Mouse (Mus musculus) adrenal gland, adult 2 months (tissue): ENCODE measurements around the gene Card14. TPM values are rescaled to one million over a fixed set of nuclear protein-coding genes. Genes with fewer than 3 reads are reported as not detected.
A peak's percentile ranks its signal among the peaks of the same experiment; 100 is the strongest.
"Not testable (repeated sequence)": the region's sequence is repeated elsewhere in the genome, so short reads cannot be mapped to it uniquely, and the experiment has no call there.

Experiments
- DNase-seq: peaks from one replicate; pipeline ENCODE4 v3.0.0; 2021
- polyA plus RNA-seq: library from polyadenylated mRNA; depleted of rRNA; stranded (reverse); fragments of >200 nt; gene quantifications from 2 replicates; pipeline ENCODE4 v1.2.3, GENCODE M21; 2012
- total RNA-seq, 2 experiments: library from RNA; stranded (reverse); gene quantifications; 2 replicates each; pipeline ENCODE4 v1.2.3; 2021

Card14 gene
- total and polyA plus RNA-seq, 3 experiments, result 0.55 to 1.0 TPM; not detected in 1

DNA sequence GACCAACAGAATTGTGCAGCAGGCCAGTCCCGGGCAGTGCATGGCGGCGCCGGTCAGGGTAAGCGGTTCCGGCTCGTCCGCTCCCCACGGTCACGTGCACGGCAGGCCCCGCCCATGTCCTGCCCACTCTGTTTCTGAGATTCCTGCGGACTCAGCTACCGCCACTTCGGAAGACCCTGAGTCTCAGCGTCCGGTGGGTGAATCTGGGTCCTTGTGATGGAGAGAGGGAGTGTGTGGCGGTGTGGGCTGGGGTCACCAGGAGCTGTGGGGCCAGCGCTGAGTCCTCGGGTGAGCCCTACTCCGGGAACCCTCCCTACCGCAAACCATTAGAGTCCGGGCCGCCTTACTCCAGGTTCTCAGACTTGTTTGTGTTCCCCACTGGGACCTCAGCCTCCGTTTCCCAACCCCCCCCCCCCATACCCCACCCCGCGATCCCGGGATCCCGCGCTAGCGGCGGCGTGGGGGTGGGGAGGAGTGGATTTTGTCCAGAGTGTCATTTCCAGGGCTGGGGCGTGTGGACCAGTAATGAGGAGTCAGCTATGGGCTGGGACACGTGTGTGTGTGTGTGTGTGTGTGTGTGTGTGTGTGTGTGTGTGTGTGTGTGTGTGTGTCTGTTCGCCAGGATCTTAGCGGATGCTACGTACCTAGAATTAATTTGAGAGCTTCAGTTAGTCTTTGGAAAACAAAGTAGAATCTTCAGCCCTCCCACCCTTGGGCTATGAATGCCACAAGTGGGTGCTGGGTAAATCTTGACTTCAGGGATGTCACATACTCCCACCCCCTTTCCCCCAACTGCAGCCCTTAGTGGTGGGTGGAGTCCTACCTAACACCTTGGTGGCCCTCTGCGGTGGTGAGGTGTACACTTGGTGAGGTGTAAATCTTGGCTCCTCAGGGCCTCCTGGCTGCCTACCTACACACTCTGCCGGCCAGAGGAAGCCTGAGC lies 48.1 kb downstream of the Card14 start, which contains the start of the genes Sgsh and Slc26a11:
Gene Sgsh, minus strand, starts transcription at position 94 of the 943 bp plus-strand sequence.
Gene Slc26a11, plus strand, starts transcription at position 115 of the 943 bp plus-strand sequence.
- peak; percentile 95 for DNase-seq

DNA sequence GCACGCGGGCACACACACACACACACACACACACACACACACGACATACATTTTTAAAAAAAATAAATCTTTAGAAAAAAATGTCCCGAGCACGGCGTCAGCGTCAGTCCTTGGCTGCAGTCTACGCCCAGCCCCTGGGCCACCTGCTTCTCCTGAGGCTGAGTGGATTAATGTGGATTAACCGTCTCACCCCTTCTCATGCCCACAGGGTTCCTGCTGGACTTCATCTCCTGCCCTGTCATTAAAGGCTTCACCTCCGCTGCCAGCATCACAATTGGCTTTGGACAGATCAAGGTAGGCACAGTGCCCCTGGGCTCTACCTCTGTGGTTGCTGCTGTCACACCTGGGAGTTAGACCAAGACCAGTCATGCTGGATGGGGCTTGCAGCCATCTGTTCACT lies 51.5 kb downstream of the Card14 start:
- DNase-seq, result no peak

DNA sequence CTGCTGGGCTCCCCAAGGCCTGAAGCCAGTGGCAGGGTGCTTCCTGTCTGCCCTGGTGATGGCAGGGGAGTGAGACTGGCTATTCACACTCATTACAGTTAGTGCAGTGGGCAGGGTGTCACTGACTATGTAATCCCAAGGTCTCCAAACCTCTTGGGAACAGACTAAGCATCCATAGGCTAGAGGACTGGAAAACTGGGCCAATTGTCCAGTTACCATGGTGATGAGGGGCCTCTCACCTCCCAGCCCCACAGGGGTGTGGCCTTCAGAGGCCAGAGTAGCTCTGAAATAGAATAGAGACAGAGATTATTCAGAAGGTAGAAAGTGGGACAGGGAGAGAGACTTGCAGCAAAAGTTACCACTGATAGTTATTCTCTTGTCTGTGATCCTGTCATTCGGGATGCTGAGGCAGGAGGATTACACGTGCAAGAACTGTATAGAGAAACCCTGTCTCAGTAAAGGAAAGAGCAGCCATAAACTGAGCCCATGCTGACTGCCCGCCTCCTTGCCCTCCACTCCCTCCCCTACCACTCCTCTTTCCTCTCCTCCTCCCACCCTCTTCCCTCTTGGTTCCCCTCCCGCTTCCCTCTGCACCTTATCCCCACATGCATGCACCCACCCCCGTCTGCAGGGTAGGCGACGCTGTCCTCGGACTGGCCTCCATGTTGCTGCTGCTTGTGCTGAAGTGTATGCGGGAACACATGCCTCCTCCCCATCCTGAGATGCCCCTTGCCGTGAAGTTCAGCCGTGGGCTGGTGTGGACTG lies 55.4 kb downstream of the Card14 start:
- DNase-seq, result no peak

DNA sequence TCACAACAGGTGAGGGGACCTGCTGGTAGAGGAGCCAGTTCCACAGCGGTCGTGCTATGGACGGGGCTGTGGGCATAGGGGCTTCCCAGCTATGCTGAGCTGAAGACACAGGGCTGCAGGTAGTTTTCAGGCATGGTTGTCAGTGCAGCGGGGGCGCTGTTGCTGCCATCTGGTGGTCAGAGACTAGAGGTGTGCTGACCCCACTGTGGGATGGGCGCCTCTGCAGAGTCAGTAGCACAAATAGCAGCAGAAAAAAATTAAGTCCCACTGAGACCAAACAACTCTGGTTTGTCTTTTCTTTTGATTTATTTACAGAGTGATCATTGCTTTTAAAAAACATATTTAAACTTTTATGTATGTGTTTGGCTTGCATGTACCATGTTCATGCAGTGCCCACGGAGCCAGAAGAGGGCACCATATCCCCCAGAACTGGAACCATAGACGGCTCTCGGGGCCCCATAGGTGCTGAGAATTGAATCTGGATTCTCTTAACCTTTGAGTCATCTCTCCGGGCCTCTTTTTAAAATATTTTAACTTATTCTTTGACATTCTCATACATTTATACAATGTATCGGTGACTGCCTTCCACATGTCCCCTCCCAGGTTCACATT lies 56.1 kb downstream of the Card14 start:
- peak; percentile 73 for DNase-seq

DNA sequence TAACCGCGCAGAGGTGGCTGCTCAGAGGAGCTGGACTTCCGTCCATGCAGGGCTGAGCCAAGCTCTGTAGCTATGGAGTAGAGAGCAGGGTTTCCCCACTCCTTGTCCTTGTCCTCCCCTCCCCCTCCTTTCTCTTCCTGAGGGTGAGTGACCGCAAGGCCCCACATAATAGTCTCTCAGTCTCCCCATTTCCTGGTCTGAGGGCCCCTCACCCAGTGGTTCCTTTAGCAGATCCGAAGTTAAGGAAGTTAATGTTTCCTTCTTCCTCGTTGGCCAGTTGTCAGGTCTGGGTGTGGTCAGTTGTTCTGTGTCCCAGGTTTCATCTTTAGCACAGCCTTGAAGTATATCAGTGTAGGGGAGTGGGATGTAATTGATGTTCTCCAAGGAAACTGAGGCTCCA lies 67.9 kb downstream of the Card14 start:
- no peak for DNase-seq

DNA sequence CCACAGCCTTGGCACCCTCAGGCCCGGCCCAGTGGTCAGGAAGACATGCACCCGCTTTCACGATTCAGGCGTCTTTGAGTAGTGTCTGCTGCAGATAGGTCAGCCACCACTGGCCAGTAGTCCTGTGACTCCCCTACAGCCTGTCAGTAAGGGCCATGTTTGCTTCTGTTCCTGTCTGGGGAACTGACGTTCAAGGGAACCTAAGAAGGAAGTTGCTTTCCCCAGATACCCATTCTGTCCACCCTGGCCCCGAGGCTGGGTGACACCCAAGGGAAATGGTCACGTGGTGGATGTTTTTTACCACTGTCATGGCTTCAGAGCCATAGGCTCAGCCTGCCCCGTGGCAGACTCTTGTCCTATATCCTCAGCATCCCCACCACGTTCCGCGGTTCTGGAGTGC lies 69.8 kb downstream of the Card14 start:
- DNase-seq, result no peak

DNA sequence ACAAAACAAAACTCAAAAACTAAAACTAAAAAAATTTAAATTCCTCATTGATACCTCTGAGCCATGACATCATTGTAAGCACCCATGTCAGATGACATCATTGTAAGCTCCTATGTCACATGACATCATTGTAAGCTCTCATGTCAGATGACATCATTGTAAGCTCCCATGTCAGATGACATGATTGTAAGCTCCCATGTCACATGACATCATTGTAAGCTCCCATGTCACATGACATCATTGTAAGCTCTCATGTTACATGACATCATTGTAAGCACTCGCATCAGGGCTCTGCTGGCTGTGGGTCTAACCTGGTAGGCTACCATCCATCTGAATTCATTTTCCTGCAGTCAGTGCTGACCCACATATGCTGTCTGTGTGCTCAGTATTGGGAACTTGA lies 71.0 kb downstream of the Card14 start:
- DNase-seq, result no peak

DNA sequence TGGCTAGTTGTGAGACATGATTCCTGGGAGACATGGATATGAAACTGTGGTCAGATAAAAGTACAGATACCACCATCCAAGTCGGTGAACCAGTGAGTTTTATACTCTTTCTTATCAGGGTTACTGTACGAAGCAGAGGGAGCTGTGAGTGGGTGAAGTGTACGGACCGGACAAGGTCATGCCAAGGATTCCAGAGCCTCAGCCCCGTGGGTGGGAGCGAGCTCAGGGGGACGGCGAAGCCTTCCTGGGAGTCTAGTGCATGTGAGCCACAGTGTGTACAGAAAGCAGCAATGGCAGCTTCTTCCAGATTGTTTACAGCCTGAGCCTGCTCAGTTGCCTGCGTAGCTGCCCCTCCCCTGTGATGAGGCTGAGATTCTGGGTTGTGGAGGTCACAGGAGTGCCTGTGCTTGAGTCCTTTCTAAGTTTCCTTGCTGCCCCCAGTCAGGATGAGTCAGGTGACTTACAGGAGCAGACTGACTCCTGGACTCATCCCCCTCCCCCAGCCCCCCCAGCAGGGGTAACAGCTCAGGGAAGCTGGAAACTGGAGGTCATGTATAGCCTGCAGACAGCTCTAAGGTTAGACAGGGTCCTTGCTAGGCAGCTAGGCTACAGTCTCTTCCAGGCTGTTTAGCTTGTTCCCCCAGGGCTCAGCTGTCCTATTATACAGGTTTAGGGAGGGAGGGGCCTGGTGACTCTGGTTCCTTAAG lies 74.2 kb downstream of the Card14 start:
- no peak for DNase-seq

DNA sequence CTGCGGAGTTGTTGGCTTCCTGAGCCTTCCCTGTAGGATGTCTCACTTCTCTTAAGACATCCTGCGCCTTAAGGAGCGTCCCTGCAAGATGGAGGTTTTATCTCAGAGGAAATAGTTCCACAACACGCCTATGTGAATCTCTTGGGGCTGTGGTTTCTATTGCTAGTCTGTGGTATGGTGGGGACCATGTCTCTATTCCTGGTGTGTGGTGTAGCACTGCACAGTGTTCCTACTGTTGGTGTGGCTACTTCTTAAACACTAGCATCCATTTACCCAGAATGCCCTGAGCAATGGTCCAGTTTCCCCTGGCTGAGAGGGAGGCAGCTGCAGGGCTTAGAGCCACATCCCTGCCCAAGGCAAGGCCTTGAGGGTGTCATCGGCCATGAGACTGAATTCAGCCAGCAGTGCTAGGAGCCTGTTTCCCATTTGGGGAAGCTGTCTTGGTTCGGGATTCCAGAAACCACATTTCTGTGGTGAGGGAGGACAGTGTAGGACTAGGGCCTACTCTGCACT lies 74.8 kb downstream of the Card14 start:
- peak; percentile 20 for DNase-seq

DNA sequence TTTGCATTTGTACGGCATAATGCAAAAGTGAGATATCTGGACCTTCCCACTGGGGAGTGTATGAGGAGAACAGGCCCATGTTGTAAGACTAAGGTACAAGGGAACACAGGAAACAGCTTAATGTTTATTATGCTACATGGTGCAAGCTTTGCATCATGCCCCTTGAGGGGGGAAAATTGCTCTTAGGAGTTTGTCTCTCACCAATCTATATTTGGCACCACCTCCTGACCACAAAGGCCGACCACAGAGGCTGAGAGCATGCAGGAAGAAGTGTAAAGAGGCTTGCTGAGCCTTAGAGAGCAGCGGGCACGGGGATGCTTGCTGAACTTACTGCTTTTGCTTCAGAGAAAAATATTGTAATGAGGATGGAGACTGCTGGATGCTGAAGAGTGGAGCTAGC lies 77.3 kb downstream of the Card14 start:
- DNase-seq, result no peak

DNA sequence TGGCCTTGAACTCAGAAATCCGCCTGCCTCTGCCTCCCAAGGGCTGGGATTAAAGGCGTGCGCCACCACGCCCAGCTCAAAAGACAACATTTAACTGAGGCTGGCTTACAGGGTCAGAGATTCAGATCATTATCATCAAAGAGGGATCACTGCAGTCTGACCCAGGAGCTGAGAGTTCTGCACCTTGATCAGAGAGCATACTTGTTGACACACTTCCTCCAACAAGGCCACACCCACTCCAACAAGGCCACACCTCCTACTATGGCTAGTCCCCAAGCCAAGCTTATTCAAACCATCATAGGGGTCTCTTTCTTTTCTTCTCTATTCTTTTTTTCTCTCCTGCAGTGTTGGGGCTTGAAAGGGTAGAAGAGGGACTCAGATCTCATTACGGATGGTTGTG lies 78.7 kb downstream of the Card14 start:
- DNase-seq, result no peak

DNA sequence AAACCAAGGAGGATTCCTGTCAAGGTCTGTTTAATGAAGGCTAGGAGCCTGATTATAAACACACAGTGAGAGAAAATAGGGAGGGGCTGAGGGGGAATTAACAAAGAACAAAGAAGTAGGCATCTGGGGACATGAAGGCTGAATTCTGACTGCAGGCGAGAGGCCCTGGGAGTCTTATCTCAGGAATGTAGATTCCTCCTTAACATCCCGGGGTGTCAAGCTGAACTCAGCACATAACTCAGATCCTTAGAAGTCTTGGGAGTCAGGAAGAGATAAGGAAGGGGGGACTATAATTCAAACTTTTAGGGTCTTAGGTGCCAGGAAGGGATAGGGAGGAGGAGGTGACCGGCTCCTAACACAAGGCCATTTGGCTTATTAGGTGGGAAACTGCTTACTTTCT lies 79.7 kb downstream of the Card14 start:
- not testable (repeated sequence) for DNase-seq

DNA sequence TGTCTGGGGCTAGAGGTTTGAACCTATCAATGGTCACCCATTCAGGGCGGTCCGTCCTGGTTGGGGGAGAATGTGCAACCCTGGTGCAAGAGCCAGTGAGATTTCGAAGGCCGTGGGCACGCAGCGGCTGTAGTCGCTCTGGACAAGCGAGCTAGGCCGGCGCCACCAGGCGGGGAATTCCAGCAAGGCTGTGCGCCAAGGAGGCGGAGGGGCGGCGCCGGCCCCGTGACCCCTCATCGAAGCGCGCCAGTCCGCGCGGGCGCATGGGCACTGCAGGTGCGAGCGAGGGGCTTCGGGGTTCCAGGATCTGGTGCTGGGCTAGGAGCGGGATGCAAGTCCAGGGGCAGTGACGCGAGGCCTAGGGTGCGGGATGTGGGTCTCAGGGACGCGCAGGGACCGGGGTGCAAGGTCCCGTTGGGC lies 82.3 kb downstream of the Card14 start:
- DNase-seq, result peak; percentile 92

DNA sequence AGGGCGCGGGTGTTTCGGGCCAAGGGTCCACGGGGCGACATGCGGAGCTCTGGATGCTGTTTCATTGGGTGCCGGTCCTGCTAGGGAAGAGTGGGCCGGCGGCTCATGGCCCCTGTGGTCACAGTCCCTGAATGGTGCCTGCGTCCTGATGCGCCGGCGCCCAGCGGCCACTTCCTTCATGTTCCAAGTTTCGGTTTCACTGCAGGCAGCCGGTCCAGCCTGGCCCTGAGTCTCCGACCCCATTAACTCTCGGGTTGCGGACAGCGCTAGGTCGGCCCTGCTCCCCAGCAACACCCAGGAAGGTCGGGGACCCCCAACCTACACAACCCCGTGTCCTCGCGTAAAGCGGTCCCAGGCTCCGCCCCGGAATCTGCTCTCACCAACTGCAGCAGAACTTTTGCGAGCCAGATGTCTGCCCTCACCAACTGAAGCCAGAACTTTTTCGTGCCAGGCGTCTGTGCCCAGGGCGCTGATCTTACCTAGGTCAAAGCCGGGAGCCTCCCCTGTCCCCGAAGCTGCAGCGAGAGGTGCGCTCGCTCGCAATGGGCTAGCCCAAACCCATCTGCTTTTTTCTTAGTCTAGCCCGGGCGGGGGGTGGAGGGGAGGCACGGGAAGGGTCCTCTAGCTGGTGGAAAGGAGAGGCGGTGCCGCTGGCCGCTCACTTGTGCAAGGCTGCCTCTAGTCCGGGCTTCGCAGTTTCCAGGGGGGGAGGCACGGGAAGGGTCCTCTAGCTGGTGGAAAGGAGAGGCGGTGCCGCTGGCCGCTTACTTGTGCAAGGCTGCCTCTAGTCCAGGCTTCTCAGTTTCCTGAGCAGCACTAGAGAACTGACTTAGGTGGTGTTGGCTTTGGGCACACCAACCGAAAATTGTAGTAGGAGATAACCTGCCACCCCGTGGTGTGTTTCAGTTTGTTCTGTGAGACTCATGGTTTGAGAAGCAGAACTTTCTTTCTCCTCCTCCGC lies 83.0 kb downstream of the Card14 start:
- peak; percentile 92 for DNase-seq

DNA sequence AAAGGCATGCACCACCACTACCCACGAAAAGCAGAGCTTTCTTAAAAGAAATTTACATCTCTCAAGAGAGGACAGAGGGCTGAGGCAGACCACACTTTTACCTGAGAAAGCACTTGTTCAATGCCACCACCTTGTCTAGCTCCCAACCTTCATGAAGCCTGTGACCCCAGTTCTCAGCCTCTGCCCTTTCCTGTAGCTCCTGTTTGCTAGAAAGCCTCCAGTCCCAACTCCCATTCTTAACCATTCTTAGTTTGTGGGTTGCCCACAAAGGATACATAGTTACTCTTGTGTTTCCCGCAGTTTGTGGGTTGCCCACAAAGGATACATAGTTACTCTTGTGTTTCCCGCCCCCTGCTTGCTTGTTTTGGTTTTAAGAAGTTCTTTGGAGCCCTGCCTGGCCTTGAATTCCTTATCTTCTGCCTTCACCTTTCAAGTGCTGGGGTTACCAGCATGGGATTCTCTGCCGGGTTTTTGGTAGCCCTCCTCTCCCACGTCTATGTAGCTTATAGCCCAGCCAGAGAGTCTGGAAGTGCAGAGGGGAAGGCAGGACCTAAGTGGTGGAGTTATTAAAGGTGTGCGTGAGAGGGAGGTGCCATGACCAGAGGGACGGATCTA lies 83.9 kb downstream of the Card14 start:
- DNase-seq, result peak; percentile 41

DNA sequence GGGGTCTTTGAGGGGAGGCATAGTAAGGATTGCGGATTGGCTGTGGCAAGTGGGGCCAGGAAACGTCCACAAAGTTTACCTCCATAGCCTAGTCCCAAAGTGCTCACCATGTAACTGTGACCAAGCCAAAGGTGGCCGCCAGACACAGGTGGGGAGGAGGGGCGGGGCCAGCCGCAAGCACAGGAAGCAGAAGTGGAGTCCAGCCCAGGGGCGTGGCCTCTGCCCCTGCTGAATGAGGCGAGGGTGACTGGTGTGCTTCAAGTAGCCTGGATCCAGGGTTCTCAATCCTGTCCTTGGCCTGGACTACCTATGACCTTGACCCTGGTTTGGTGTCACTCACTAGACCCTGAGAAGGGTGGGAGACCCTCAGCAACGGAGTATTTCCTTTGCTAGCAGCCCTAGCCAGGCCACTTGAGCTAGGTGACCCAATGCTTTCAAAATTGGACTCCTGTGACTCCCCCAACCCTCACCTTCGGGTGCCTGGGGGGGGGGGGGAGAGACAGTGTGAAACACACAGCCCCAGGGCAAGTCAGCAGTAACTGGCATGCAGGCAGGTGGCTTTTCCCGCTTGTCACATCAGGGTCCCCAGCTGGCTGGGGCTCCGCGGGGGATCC lies 84.5 kb downstream of the Card14 start:
- peak; percentile 85 for DNase-seq

DNA sequence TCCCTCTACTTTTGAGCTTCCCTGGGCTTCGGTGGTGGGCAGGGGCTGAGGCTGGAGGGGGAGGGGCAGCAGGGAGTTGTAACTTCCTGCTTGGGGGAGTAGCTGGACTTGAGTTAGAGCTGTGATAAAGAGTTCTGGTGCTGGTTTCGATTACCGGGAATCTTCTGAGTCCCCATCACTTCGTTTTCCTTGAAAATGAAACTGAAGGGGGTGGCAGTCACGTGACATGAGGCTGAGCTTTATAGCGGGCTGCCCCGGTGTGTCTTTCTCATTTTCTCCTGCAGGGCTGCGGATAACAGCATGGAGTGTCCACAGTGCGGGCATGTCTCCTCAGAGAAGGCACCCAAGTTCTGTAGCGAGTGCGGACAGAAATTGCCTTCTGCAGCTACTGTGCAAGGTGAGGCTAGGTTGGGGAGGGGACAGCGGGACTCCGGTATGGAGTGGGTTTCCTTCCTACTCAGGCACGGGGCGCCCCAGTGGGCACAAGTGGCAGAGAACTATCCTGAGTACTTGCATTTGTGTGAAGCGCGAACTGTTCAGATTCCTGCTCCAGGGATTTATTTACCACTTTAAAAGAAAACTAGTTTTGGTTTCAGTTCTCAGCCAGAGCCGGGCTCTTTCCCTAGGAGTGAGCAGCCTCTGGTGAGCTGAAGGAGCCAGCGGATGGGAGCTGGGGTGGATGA lies 85.4 kb downstream of the Card14 start, which contains the start of gene Rnf213:
Gene Rnf213, plus strand, starts transcription at position 301 of the 683 bp plus-strand sequence.
- DNase-seq, result peak; percentile 83

DNA sequence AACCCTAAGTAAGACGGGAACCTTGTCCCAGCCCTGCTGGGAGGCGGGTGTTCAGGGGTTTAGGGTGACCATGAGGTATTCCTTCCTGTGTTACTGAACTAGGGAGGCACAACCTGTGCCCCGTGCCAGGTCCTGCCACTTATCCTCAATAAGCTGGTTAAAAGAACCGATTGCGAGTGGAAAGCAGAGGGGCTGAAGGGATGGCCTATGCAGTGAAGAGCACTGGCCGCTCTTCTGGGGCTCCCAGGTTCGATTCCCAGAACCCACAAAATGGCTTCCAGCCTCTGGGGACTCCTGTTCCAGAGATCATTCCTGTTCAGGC lies 85.9 kb downstream of the Card14 start:
- DNase-seq, result no peak

DNA sequence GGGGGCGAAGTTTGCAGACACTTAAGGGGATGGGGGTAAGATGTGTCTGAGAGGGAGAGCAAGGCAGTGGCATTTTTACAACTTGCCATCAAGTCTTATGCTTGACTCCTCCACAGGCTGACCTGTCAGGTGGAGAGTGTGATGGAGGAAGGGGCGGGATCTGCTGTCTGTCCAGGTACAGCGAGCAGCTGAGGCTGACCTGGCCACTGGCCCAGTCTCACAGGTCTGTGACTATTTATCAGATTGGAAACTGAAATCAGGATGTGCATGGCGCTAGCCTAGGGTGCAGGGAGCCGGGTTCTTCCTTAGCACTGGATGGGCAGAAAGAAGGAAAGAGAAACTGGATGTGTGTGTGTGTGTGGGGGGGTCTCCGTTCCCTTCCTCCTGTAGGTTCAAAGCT lies 86.6 kb downstream of the Card14 start:
- DNase-seq, result no peak
